Mouse (Mus musculus) retina, postnatal 1 day (tissue): ENCODE data around the gene Prss27.
A peak's percentile ranks its signal among the peaks of the same experiment; 100 is the strongest.

Experiments used
- DNase-seq: peaks from one replicate; pipeline ENCODE4 v3.0.0-alpha.2; 2012

Gene Prss27

GRCm38 (mm10) chr17:24037844-24038243 lies at the start of gene Prss27:
Gene Prss27, plus strand, starts transcription at chr17:24038144.
- no peak for DNase-seq

GRCm38 (mm10) chr17:23989802-23990201 lies 48.1 kb upstream of the Prss27 start:
- DNase-seq, result no peak

- no peak for DNase-seq
Measured at GRCm38 (mm10) chr17:23992789-23993553, 45.0 kb upstream of the Prss27 start.

GRCm38 (mm10) chr17:23993559-23994428 lies 44.1 kb upstream of the Prss27 start:
- DNase-seq, result peak; percentile 95

- no peak for DNase-seq
Measured at GRCm38 (mm10) chr17:23994667-23995066, 43.3 kb upstream of the Prss27 start.

- no peak for DNase-seq
Measured at GRCm38 (mm10) chr17:23995421-23995820, 42.5 kb upstream of the Prss27 start.

GRCm38 (mm10) chr17:23997901-23998300 lies 40.0 kb upstream of the Prss27 start, which contains the start of gene Prss22:
Gene Prss22, minus strand, starts transcription at chr17:23998100.
- no peak for DNase-seq

GRCm38 (mm10) chr17:23998383-23998782 lies 39.6 kb upstream of the Prss27 start:
- DNase-seq, result no peak

GRCm38 (mm10) chr17:24000404-24000803 lies 37.5 kb upstream of the Prss27 start:
- no peak for DNase-seq

GRCm38 (mm10) chr17:24004071-24004665 lies 33.8 kb upstream of the Prss27 start:
- no peak for DNase-seq

- DNase-seq, result no peak
Measured at GRCm38 (mm10) chr17:24005049-24005448, 32.9 kb upstream of the Prss27 start.

GRCm38 (mm10) chr17:24006930-24007329 lies 31.0 kb upstream of the Prss27 start:
- no peak for DNase-seq

GRCm38 (mm10) chr17:24007391-24007790 lies 30.6 kb upstream of the Prss27 start:
- no peak for DNase-seq

- DNase-seq, result no peak
Measured at GRCm38 (mm10) chr17:24008105-24008504, 29.8 kb upstream of the Prss27 start.

GRCm38 (mm10) chr17:24009617-24010016 lies 28.3 kb upstream of the Prss27 start:
- DNase-seq, result no peak

GRCm38 (mm10) chr17:24012921-24013320 lies 25.0 kb upstream of the Prss27 start:
- DNase-seq, result no peak

- DNase-seq, result no peak
Measured at GRCm38 (mm10) chr17:24014433-24014965, 23.4 kb upstream of the Prss27 start.

GRCm38 (mm10) chr17:24015727-24016126 lies 22.2 kb upstream of the Prss27 start:
- peak; percentile 49 for DNase-seq

- DNase-seq, result no peak
Measured at GRCm38 (mm10) chr17:24020696-24021095, 17.2 kb upstream of the Prss27 start.

GRCm38 (mm10) chr17:24021375-24022199 lies 16.4 kb upstream of the Prss27 start:
- DNase-seq, result no peak

- DNase-seq, result no peak
Measured at GRCm38 (mm10) chr17:24029477-24029876, 8.5 kb upstream of the Prss27 start.

GRCm38 (mm10) chr17:24030551-24030950 lies 7.4 kb upstream of the Prss27 start:
- DNase-seq, result no peak
